Mouse (Mus musculus) heart, postnatal 14 days (tissue): Measurements from ENCODE around the gene Lin37. TPM values are rescaled to one million over a fixed set of nuclear protein-coding genes. Genes with fewer than 3 reads are reported as not detected.

Source experiments
- DNase-seq, 2 experiments: peaks; one replicate each; pipeline ENCODE4 v3.0.0; 2021 to 2022
- intact Hi-C: fragments of 180-260 bp; cut with DNase I; formaldehyde crosslinking; loops from one replicate; pipeline ENCODE4 v1.15.1; 2025
- microRNA-seq, 2 experiments: library from miRNA; unstranded; fragments of <30 nt; microRNA quantifications; one replicate each; pipeline ENCODE4 v1.2.0; 2021 to 2022
- total RNA-seq, 2 experiments: library from RNA; stranded (reverse); gene quantifications; 2 replicates each; pipeline ENCODE4 v1.2.3; 2021

Gene Lin37
- total RNA-seq, 2 experiments from 2014 or later: 14.4 to 16.4 TPM

DNA sequence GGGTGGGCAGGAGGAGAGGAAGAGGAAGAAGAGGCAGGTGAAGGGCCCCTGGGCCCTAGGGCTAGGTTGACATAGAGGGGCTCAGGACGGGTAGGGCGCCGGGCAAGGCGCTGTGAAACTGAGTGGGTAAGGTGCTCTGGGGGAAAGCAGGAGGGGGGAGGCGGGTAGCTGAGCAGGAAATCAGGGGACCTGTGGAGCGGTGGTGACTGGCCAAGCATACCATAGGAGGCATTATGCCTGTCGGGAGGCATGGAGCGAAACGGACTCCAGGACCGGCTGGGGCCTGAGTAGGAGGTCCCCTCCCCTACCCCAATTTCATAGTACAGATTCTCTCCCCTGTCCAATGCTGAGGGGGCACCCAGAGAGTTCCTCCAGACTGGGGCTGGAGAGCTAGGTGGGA lies 36.8 kb downstream of the Lin37 start:
- intact Hi-C loops: no loop called here

DNA sequence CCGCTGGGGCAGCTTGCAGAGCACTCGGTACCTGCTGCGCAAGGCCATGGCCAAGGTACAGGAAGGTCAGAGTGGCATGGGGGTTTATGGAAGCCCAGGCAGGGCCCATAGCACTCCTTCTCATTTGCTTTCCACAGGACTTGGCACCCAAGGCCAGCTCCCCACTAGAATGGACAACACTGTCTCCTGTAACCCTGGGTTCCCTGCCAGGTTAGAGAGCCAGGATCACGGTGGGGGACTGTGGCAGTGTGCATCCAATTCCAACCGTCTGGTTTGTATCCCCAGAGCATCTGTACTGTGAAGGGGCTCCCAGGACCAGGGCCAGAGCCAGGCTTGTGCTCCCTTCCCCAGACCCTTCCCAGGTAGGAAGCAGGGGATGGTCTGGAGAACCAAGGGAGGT lies 38.8 kb downstream of the Lin37 start:
- no peak for DNase-seq
- intact Hi-C loops: no loop called here

More for the DNA sequence above, 36.8 kb downstream of the Lin37 start:
- DNase-seq: no peak

DNA sequence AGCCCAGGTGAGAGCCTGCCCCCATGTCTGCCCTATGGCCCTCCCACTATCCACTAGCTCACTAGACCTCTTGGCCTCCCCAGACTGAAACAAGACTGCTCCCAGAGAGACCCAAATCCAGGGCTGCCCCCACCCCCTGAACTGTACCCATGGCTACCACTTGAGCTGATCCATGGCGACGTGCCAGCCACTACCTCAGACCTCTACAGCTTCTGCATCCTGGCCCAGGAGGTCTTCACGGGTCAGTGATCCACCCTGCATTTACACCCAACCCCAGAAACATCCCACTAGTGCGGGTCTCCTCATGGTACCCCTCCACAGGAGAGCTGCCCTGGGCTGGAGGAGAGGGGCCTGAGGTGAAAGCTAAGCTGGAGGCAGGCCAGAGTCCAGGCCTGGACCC lies 39.2 kb downstream of the Lin37 start:
- no peak for DNase-seq
- intact Hi-C loops: no loop called here

DNA sequence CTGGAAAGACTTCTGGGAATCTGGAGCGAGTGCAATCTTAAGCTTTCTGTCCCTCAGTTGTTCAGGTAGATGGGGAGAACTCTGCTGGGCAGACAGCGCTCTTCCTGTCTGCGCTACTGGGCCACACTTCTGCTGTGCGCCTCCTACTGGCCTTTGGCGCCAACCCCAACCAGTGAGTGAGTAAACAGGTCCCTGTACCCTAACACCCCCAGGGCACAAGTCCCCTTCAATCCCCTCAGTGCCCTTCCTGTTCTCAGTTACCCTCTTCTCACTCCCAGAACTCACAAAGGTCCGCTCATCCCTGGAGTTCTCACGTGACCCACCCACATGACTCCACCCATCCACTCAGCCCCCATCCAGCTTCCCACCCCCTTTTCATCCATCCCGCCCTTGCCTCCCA lies 41.3 kb downstream of the Lin37 start:
- no peak for DNase-seq
- intact Hi-C loops: no loop called here

DNA sequence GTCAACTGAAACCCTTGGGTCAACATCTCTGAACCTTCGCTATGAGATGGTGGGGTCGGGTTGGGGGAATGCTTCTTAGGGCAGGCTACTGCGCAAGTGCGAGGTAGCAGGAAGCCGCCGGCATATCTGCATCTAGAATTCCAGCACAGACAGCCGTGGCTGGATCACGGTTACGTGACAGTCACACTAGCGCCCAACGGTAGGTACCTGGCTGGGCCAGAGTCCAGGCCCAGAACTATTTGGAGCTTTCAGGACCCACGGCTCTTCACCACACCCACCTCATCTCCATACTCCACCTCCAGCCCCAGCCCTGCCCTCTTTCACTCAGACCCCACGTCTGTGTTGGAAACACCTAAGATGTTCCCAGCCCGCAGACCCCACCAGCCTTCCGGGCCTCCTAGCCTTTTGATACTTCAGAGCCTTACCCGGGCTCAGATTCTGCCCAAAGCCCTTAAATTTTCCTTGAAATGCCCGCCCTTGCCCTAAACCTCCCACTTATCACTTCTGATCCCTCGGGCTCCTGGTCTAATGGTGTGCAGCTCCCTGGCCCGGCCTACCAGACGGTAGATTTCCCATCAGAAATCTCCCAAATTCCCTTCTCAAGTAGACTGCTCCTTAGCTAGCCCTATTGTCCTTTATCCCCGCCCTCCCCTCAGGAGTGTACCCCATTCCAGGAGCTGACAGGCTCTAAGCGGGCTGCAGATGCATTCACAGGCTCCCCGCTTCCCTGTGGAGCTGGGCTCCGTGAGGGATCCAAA lies 44.5 kb downstream of the Lin37 start:
- DNase-seq: no peak
- intact Hi-C loops: no loop called here

DNA sequence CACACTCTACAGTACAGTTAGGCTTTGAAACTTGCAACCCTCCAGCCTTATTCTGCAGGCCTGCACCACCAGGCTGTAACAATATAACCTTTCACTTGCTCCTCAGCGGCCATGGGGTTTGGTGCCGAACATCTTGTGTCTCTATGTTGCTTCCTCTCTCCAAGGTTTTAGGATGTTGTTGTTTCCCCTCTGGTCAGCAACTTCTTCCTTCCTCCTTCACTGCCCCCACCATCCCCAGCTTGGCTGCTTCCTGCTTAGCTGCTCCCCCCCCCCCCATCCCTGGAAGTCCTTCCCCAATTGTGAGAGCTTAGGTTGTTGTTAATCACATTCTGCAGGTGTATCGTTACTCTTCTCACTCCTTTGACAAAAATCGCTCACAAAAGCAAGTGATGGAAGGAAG lies 51.6 kb downstream of the Lin37 start:
- no peak for DNase-seq
- intact Hi-C loops: no loop called here

Small RNA genes lying within 50 kb of the gene (microRNA-seq; reads per million reads assigned to microRNA genes)
- gene Gm38670: 0.36 to 4.3 reads per million in 2 experiments
- 0.27 to 0.60 reads per million in 2 experiments for gene Mir3569

Other genes with a start within 250 kb of the Lin37 start
- gene Syne4, start 245.0 kb downstream of the Lin37 start, total RNA-seq: 1 to 10 TPM; 1.4 to 1.8 TPM
- gene E130208F15Rik, start 238.1 kb downstream of the Lin37 start, total RNA-seq: under 1 TPM; 0.85 to 0.88 TPM
- gene Sdhaf1, start 235.9 kb downstream of the Lin37 start, total RNA-seq: 10 to 100 TPM; 12.1 to 12.8 TPM
- gene Lrfn3, start 197.1 kb downstream of the Lin37 start, total RNA-seq: 1 to 10 TPM in 1 of 2 experiments, under 1 TPM in 1; 0.83 to 1.2 TPM
- gene Tyrobp, start 146.1 kb downstream of the Lin37 start, total RNA-seq: 10 to 100 TPM; 18.6 to 19.9 TPM
- 1 to 10 TPM; 1.2 to 1.3 TPM for gene Hcst, start 140.0 kb downstream of the Lin37 start, total RNA-seq
- gene Nfkbid, start 138.1 kb downstream of the Lin37 start, total RNA-seq: under 1 TPM; 0.67 to 0.71 TPM
- gene Aplp1, start 114.3 kb downstream of the Lin37 start, total RNA-seq: 1 to 10 TPM; 4.0 to 4.4 TPM
- gene Kirrel2, start 102.1 kb downstream of the Lin37 start, total RNA-seq: not detected
- not detected for gene Nphs1, start 101.5 kb downstream of the Lin37 start, total RNA-seq
- gene Prodh2, start 66.2 kb downstream of the Lin37 start, total RNA-seq: not detected
- 1 to 10 TPM; 2.7 to 3.2 TPM for gene Arhgap33, start 24.8 kb downstream of the Lin37 start, total RNA-seq
- 100 to 1,000 TPM; 425 to 488 TPM for gene Hspb6, start 7.7 kb downstream of the Lin37 start, total RNA-seq
- gene Proser3, start 7.5 kb downstream of the Lin37 start, total RNA-seq: 1 to 10 TPM; 4.6 to 5.3 TPM
- 10 to 100 TPM; 63.8 to 65.6 TPM for gene U2af1l4, start 3.5 kb upstream of the Lin37 start, total RNA-seq
- gene Gm49396, start 3.5 kb upstream of the Lin37 start, total RNA-seq: 1 to 10 TPM; 1.9 to 2.4 TPM
- 10 to 100 TPM; 66.3 to 67.3 TPM for gene Psenen, start 3.8 kb upstream of the Lin37 start, total RNA-seq
- 1 to 10 TPM; 1.9 to 2.5 TPM for gene Igflr1, start 5.6 kb upstream of the Lin37 start, total RNA-seq
- 10 to 100 TPM; 22.6 to 26.9 TPM for gene Kmt2b, start 28.9 kb upstream of the Lin37 start, total RNA-seq
- gene Zbtb32, start 39.1 kb upstream of the Lin37 start, total RNA-seq: not detected
- gene Upk1a, start 53.0 kb upstream of the Lin37 start, total RNA-seq: under 1 TPM; 0.34 to 0.38 TPM
- gene Cox6b1, start 66.3 kb upstream of the Lin37 start, total RNA-seq: 1,000 to 10,000 TPM; 4,389 to 4,822 TPM
- gene Etv2, start 76.0 kb upstream of the Lin37 start, total RNA-seq: not detected
- 10 to 100 TPM; 49.1 to 53.1 TPM for gene Rbm42, start 90.5 kb upstream of the Lin37 start, total RNA-seq
- 1 to 10 TPM; 4.7 to 4.8 TPM for gene Haus5, start 105.2 kb upstream of the Lin37 start, total RNA-seq
- gene Pmis2, start 111.8 kb upstream of the Lin37 start, total RNA-seq: under 1 TPM in 1 of 2 experiments, not detected in 1; 0.43 TPM
- not detected for gene 2200002J24Rik, start 139.1 kb upstream of the Lin37 start, total RNA-seq
- under 1 TPM in 1 of 2 experiments, not detected in 1; 0.15 TPM for gene Atp4a, start 152.4 kb upstream of the Lin37 start, total RNA-seq
- gene Tmem147, start 169.7 kb upstream of the Lin37 start, total RNA-seq: 100 to 1,000 TPM; 238 to 243 TPM
- not detected for gene Gapdhs, start 183.8 kb upstream of the Lin37 start, total RNA-seq
- 1 to 10 TPM; 4.3 to 5.5 TPM for gene Sbsn, start 191.6 kb upstream of the Lin37 start, total RNA-seq
- gene Dmkn, start 203.9 kb upstream of the Lin37 start, total RNA-seq: 1 to 10 TPM; 4.8 to 7.0 TPM
- not detected for gene Krtdap, start 228.1 kb upstream of the Lin37 start, total RNA-seq